Mouse (Mus musculus) small intestine, adult 2 months (tissue): ENCODE data around the gene Gm11733.

Source experiments
- CTCF ChIP-seq: fragments of 200-500 bp; IDR thresholded peaks from 2 replicates; pipeline ENCODE4 v1.5.1; 2012; ENCODE audit warnings: low read depth, mild to moderate bottlenecking, control low read depth, inconsistent platforms, low read length, moderate library complexity, mixed read lengths; ENCODE audit not compliant: insufficient replicate concordance, insufficient read length; ENCODE audit errors: extremely low read depth
- POLR2A ChIP-seq: fragments of 200-500 bp; IDR thresholded peaks from 2 replicates; pipeline ENCODE4 v1.6.1; 2012; ENCODE audit warnings: low read depth, mild to moderate bottlenecking, control low read depth, inconsistent platforms, low read length, moderate library complexity

GRCm38 (mm10) chr11:117459148-117459547 is 25.0 kb upstream of the Gm11733 start:
- TF ChIP-seq CTCF, result no peak
- no peak for TF ChIP-seq POLR2A
